Mouse (Mus musculus): ENCODE results near the gene 1700029I15Rik. TPM values are rescaled to one million over a fixed set of nuclear protein-coding genes. Genes with fewer than 3 reads are reported as not detected.

The 1700029I15Rik gene
- polyA plus RNA-seq, 1 experiment from 2014 or later: 6.9 TPM

DNA sequence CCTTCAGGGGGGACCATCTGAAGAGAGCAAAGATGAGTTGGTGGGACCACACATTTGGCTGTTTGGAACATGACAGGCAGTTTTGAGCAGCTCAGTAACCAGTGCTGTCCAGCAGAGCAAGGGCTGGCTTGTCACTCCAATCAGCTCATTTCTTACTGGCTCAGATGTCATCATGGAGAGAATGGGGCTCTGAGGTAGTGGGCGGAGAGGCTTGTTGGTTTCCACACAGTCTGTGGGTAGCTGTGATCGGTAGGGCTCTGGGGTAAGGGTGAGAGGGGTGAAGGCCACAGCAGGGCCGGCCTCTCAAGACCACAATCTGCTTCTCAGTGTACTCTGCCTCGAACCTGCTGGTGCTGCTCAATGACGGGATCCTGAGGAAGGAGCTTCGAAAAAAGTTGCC is 6.0 kb upstream of the 1700029I15Rik start:
- no peaks in the 10 kb centered on the region for H3K9me3 ChIP-seq
- WGBS: 92% methylated on average over 6 of the region's 6 CpGs
- H3K4me2 ChIP-seq: peak overlapping the region; percentile 91
- peaks cover 42% of the 10 kb centered on the region for H3K36me3 ChIP-seq
- no peak for ATAC-seq (ENCODE audit: low FRiP score)
- H3K27ac ChIP-seq: no peak overlapping the region
- H3K27me3 ChIP-seq: peaks cover 11% of the 10 kb centered on the region
- H3K4me3 ChIP-seq: peak overlapping the region; percentile 73
- H3K9ac ChIP-seq: peak overlapping the region; percentile 84; the same call in 1 of the 2 replicates
- peaks cover 48% of the 10 kb centered on the region for H3K4me1 ChIP-seq (replicated peaks)

DNA sequence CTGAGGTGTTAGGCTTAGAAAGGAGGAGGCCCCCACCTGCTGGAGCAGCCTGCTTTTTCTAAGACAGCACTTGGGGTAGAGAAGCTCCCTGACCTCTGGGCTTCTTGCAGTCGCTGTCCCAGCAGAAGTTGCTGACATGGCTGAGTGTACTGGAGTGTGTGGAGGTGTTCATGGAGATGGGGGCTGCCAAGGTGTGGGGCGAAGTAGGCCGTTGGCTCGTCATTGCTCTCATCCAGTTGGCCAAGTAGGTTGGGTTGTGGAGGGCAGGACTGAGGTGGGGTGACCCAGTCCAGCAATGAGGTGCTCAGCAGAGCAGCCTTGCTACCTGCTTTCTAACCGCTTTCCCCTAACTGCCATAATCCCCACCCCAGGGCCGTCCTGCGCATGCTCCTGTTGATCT is 5.0 kb upstream of the 1700029I15Rik start:
- Histone ChIP-seq H3K4me2 (no peak overlapping the region), H3K27me3 (peaks cover 2% of the 10 kb centered on the region; the same call in 1 of the 2 replicates), H3K36me3 (peaks cover 52% of the 10 kb centered on the region), H3K27ac (no peak overlapping the region), H3K4me3 (no peak overlapping the region), H3K9ac (no peak overlapping the region), H3K9me3 (no peaks in the 10 kb centered on the region), H3K4me1 (replicated peaks) (peaks cover 37% of the 10 kb centered on the region)
- WGBS: 94% methylated on average over 7 of the region's 7 CpGs
- no peak for ATAC-seq (ENCODE audit: low FRiP score)

DNA sequence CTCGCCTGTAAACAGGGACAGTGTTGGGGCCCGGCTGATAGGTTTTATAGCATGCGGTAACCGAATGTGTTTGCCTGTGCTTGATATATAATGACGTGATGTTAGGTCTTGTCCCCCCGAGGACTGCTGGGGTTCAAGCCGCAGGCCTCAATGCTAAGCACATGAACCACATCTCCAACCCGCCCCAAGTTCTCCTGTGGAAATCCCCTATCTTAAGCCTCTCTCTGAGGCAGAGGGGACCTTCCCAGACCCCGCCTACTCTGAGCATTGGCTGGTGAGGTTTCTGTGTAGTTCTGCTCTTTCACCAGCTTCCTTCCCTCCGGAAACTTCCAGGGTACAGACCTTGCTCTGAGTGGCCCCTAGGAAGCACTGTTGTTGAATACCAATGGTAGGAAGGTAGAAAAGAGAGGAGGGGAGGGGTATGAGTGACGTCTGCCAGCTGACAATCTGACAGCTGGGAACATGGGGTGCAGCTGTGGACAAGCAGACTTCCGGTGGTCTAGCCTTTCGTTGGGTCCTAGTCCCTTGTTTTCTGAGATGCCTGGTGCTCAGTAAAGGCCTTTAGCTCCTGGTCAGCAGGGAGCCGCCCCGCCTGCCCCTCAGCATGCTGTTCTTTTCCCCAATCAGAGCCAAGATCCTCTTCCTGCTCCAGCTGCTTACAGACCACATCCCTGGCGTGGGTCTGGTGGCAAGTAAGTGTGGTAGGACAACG is 2.4 kb upstream of the 1700029I15Rik start:
- no peak for ATAC-seq (ENCODE audit: low FRiP score)
- Histone ChIP-seq H3K4me2 (no peak overlapping the region), H3K4me1 (replicated peaks) (peaks cover 17% of the 10 kb centered on the region), H3K9me3 (no peaks in the 10 kb centered on the region), H3K4me3 (no peak overlapping the region), H3K9ac (no peak overlapping the region), H3K27ac (no peak overlapping the region), H3K36me3 (peaks cover 78% of the 10 kb centered on the region), H3K27me3 (no peaks in the 10 kb centered on the region)
- 77% methylated on average over 17 of the region's 17 CpGs for WGBS

DNA sequence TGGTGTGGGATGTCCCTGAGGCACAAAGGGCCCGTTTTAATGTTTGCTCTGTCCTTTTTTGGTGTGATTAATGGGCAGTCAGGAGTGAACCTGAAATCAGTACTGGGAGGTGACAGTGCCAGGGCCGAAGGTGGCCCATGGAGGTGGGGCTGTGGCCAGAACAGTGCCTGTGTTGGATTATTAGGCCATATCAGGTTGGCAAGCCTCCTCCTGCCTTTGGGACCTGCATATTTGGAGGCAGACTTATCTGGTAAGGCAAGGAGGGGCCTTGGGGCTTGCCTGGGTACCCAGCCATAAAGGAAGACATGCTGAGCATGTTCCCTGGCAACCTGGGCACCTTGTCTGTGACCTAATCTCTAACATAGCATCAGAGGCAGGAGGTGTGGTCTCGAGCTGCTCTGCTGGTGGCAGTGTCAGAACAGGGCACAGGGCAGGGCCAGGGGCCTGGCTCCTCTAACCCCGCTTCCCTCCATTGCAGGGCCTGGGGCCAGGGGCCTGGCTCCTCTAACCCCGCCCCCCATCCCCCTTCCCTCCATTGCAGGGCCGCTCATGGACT is 1.8 kb upstream of the 1700029I15Rik start:
- Histone ChIP-seq H3K27ac (no peak overlapping the region), H3K4me3 (no peak overlapping the region), H3K4me2 (no peak overlapping the region), H3K9ac (no peak overlapping the region), H3K9me3 (no peaks in the 10 kb centered on the region), H3K27me3 (no peaks in the 10 kb centered on the region), H3K36me3 (peaks cover 85% of the 10 kb centered on the region), H3K4me1 (replicated peaks) (peaks cover 16% of the 10 kb centered on the region)
- ATAC-seq (ENCODE audit: low FRiP score): no peak
- WGBS: 79% methylated on average over 6 of the region's 6 CpGs

DNA sequence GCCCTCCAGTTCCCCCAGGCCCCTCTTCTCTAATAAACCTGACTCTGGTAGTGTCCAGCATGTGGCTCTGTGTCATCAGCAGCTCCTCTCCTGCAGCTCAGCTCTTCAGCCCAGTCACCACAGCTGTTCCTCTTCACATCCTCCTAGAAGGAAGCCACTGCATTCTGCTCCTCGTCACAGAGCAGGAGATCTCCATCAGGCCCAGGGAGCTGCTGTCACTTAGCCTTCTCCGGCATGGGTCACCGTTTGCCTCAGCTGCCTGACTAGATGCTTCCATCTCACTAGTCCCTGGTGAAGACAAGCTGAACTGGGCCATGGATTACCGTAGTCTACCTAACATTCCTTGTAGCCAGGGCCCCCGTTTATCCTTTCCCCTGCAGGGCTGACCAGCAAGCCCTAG is 1.2 kb upstream of the 1700029I15Rik start:
- no peaks in the 10 kb centered on the region for H3K9me3 ChIP-seq
- H3K9ac ChIP-seq: no peak overlapping the region
- H3K4me1 ChIP-seq (replicated peaks): peaks cover 12% of the 10 kb centered on the region
- peaks cover 91% of the 10 kb centered on the region for H3K36me3 ChIP-seq
- H3K4me3 ChIP-seq: no peak overlapping the region
- no peak overlapping the region for H3K4me2 ChIP-seq
- no peaks in the 10 kb centered on the region for H3K27me3 ChIP-seq
- H3K27ac ChIP-seq: no peak overlapping the region
- no peak for ATAC-seq (ENCODE audit: low FRiP score)
- 88% methylated on average over 5 of the region's 5 CpGs for WGBS

DNA sequence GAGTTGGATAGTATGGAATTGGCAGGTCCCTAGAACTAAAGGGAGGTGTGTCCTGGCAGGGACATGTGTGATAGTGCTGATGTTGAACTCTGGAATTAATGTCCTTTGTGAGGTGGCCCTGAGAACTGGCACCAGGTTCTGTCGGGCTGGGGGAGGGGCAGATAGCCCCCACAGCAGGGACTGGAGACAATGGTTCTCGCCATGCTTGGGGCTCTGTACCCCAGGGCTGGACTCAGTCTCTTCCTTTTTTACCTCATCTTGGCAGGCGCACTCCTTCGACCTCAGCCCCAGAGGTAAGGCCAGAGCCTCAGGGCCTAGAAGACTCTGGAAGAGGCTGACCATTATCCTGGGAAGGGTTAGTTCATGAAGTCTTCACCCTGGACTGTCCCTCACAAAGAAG is 421 bp downstream of the 1700029I15Rik start:
- no peaks in the 10 kb centered on the region for H3K9me3 ChIP-seq
- H3K9ac ChIP-seq: no peak overlapping the region
- peaks cover 21% of the 10 kb centered on the region for H3K4me1 ChIP-seq (replicated peaks)
- H3K27me3 ChIP-seq: no peaks in the 10 kb centered on the region
- no peak for ATAC-seq (ENCODE audit: low FRiP score)
- no peak overlapping the region for H3K4me3 ChIP-seq
- WGBS: 84% methylated on average over 4 of the region's 4 CpGs
- peaks cover 100% of the 10 kb centered on the region for H3K36me3 ChIP-seq
- no peak overlapping the region for H3K27ac ChIP-seq
- no peak overlapping the region for H3K4me2 ChIP-seq

DNA sequence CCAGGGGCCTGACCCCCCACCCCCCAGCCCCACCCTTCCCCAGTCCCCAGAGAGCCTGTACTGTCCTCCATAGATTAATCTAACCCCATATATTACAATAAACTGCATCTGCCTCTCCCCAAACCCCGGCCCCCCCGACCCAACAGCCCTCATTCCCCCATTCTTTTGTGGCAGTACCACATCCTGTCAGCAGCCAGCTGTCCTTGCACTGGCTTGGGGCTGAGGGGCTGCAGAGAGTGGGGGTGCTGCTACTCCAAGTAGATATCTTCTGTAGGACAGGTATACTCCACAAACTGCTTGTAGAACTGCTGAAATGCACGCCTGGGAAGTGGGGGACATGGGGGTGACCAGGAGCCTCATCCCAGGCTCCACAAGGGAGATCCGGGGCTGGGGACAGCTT is 1.8 kb downstream of the 1700029I15Rik start:
- WGBS: 83% methylated on average over 4 of the region's 4 CpGs

DNA sequence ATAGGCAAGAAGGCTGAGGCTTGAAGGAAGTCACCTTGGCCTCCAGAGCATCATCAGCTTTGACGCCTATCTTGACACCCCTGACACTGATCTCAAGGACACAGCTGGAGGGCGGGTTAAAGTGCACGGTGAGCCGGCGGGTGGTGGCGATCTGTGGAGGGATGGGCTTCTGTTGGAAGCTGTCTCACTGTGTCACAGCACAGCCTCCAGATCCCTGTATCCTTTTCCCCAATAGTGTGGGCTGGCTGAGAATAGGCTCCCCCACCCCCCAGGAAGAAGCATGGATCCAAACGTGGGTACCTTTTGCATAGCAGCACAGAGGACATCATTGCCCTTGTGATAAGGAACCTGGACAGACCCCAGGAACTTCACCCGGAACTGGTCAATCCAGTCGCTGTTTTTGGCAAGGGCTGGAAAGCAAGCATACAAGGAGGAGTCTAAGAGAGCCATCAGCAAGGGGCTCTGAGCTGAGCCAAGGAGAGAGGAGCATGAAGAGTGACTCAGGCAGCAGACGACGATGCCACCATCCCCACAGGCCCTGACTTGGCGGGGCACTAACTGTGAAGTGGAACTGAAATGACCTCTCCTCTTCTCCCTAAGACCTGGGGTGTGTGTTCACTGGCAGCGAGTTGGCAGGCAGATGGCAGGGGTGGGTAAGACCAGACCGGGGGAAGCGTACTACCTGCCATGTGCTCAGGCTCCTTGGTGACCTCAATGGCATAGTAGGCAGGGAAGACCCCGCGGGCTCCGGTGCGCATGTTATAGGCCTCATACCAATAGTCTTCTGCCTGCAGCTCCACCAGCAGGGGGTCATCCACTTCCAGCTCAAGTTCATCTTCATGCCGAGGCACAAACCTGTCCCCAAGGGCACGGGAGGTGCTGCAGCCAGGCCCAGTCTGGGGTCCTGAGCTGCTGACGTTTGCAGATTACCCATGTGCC is 3.0 kb downstream of the 1700029I15Rik start:
- no peak overlapping the region for H3K4me2 ChIP-seq
- peak overlapping the region; percentile 23; the same call in 1 of the 2 replicates for H3K27ac ChIP-seq
- H3K27me3 ChIP-seq: no peaks in the 10 kb centered on the region
- H3K4me3 ChIP-seq: no peak overlapping the region
- peaks cover 42% of the 10 kb centered on the region for H3K4me1 ChIP-seq (replicated peaks)
- no peaks in the 10 kb centered on the region for H3K9me3 ChIP-seq
- no peak overlapping the region for H3K9ac ChIP-seq
- peaks cover 74% of the 10 kb centered on the region for H3K36me3 ChIP-seq
- 85% methylated on average over 22 of the region's 22 CpGs for WGBS
- no peak for ATAC-seq (ENCODE audit: low FRiP score)

More for the DNA sequence above, 1.8 kb downstream of the 1700029I15Rik start:
- Histone ChIP-seq H3K4me1 (replicated peaks) (peaks cover 31% of the 10 kb centered on the region), H3K36me3 (peaks cover 87% of the 10 kb centered on the region), H3K9ac (no peak overlapping the region), H3K4me3 (no peak overlapping the region), H3K27ac (no peak overlapping the region), H3K27me3 (no peaks in the 10 kb centered on the region), H3K9me3 (no peaks in the 10 kb centered on the region), H3K4me2 (no peak overlapping the region)
- ATAC-seq (ENCODE audit: low FRiP score): no peak

DNA sequence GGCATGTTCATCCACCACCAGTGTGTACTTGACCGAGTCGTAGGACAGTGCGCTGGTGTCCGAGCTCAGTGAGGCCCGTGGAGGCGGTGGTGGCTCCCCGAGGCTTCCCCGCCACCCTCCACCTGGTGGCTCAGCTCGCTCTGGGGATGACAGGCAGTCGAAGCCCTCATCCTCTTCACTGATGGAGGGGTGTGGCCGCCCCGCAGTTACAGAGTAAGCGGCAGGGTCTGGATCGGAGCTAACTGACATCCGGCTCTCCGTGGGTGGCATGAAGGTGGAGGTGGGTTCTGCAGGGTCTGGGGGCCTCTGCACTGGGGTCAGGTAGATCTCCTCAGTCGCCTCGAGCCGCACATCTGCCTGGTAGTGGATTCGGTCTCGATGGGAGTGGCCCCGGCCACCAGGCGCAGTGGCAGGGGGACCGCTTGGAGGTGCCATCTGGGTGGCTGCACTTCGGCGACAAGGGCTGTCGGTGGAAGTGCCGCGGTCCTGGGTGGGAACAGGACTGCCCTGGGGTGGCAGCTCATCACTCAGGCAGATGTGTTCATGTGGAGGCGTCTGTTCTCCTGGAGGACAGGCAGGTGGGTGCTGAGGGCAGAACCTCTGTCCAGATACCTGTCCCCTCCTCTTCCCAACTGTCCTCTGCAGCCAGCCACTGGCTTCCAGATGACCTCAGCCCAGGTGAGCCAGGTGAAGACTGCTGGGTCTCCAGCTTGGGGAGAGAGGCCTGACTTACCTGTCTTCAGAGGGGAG is 4.7 kb downstream of the 1700029I15Rik start:
- H3K4me2 ChIP-seq: peak overlapping the region; percentile 88

DNA sequence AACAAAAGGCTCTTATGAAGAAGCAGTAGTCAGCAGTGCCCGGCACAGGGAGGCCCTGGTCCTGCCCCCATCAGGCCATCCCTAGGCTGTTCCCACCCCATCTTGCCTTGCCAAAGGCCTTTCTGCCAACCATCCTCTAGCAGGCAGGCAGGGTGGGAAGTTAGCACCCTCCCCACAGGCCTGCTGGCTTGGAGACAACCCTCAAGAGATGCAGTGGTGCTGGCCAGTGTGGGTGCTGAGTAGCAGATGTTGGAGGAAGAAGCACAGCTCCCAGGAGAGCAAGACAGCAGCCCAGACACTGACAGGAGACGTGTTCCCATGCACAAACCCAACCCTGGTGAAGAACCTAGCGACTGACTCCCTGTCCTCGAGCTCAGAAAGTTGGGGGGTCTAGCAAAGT is 5.3 kb downstream of the 1700029I15Rik start:
- Histone ChIP-seq H3K4me1 (replicated peaks) (peaks cover 60% of the 10 kb centered on the region), H3K9ac (peak overlapping the region; percentile 94), H3K27me3 (no peaks in the 10 kb centered on the region), H3K9me3 (no peaks in the 10 kb centered on the region), H3K4me2 (peak overlapping the region; percentile 88), H3K27ac (peak overlapping the region; percentile 93), H3K36me3 (peaks cover 51% of the 10 kb centered on the region), H3K4me3 (peak overlapping the region; percentile 84)
- ATAC-seq (ENCODE audit: low FRiP score): no peak
- 67% methylated on average over 4 of the region's 4 CpGs for WGBS

More for the DNA sequence above, 4.7 kb downstream of the 1700029I15Rik start:
- peaks cover 58% of the 10 kb centered on the region for H3K36me3 ChIP-seq
- WGBS: 93% methylated on average over 30 of the region's 30 CpGs
- peak overlapping the region; percentile 84 for H3K4me3 ChIP-seq
- peaks cover 53% of the 10 kb centered on the region for H3K4me1 ChIP-seq (replicated peaks)
- peak overlapping the region; percentile 94; the same call in 1 of the 2 replicates for H3K9ac ChIP-seq
- ATAC-seq (ENCODE audit: low FRiP score): no peak
- H3K27me3 ChIP-seq: no peaks in the 10 kb centered on the region
- H3K27ac ChIP-seq: no peak overlapping the region
- no peaks in the 10 kb centered on the region for H3K9me3 ChIP-seq

DNA sequence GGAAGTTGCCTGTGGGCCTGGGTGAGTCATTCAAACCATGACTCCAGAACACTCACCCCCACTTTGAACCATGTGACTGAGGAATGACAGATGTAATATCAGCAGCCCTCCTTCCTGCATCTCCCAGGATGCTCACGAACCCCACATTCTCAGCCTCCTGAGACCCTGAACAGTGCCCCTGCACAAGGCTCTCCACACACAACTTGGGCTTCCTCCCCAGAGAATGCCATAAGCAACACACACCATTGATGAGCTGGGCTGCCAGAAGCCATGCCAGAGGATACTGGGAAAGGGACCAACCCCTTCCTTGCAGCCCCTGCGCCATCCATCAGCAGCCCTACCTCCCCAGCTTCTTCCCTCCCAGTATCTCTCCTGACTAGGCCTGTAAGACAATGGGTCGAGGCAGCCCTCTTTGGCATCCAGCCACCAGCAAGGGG is 5.8 kb downstream of the 1700029I15Rik start:
- Histone ChIP-seq H3K4me1 (replicated peaks) (peaks cover 64% of the 10 kb centered on the region), H3K4me3 (peak overlapping the region; percentile 84)

More for the DNA sequence above, 5.8 kb downstream of the 1700029I15Rik start:
- Histone ChIP-seq H3K4me2 (peak overlapping the region; percentile 88), H3K9me3 (no peaks in the 10 kb centered on the region), H3K27me3 (no peaks in the 10 kb centered on the region), H3K36me3 (peaks cover 47% of the 10 kb centered on the region), H3K9ac (peak overlapping the region; percentile 94), H3K27ac (peak overlapping the region; percentile 93)
- ATAC-seq (ENCODE audit: low FRiP score): no peak
- WGBS: 35% methylated on average over 3 of the region's 3 CpGs

Measured in hindbrain, embryonic 13.5 days (tissue).